Mouse (Mus musculus) right cerebral cortex, postnatal 10 days (tissue): ENCODE data around the gene Gm21394.
"Not testable (repeated sequence)": the region's sequence is repeated elsewhere in the genome, so short reads cannot be mapped to it uniquely, and the experiment has no call there.

ENCODE experiments used
- DNase-seq, 2 experiments: peaks; one replicate each; pipeline ENCODE4 v3.0.0; 2021; ENCODE audit warnings: low spot score in 2 of 2

The Gm21394 gene

GRCm38 (mm10) chrY:84564807-84565206 lies at the start of gene Gm21394:
Gm21394 (minus strand) TSS chrY:84564907.
- DNase-seq: not testable (repeated sequence)
